Mouse (Mus musculus) ES-Bruce4 (cell line): ENCODE data around the gene Nr1d2.
"Not testable (repeated sequence)": the region's sequence is repeated elsewhere in the genome, so short reads cannot be mapped to it uniquely, and the experiment has no call there.

Experiments
- CTCF ChIP-seq: IDR thresholded peaks from one replicate; pipeline ENCODE4 v1.8.1; 2011; ENCODE audit warnings: low read depth, low read length
- POLR2A ChIP-seq: IDR thresholded peaks from one replicate; pipeline ENCODE4 v1.8.1; 2011; ENCODE audit warnings: low read length; ENCODE audit not compliant: insufficient read depth

GRCm38 (mm10) chr14:18269947-18270528 is 31.1 kb upstream of the Nr1d2 start:
- TF ChIP-seq CTCF, POLR2A: not testable (repeated sequence)
